Mouse (Mus musculus): ENCODE results near the gene Ctcf.

DNA sequence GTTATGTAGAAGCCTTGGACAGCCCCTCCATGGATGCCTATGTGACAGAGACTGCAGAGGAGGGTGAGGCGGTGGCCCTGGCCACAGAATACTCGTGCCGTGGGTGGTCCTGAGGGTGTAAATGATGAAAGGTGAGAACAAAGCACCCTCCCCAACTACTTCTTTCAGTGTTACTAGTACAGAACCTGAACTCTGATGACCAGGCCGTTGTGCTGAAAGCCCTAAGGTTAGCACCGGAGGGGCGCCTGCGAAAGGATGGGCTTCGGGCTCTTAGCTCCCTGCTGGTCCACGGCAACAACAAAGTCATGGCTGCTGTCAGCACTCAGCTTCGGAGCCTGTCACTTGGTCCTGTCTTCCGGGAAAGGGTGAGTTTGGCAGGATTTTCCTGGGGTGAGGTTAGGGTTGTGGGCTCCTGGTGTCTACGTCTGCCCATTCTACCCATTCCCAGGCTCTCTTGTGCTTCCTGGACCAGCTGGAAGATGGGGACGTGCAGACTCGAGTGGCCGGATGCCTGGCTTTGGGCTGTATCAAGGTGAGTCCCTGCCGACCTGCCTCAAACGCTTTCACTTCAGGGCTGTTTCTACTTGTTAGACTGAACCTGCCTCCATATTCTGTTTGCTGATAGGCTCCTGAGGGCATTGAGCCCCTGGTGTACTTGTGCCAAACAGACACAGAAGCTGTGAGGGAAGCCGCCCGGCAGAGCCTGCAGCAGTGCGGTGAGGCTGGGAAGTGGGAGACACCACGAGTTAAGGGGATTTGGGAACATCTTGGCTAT, 15.2 kb upstream of the Ctcf start:
- no peak for TF ChIP-seq EP300 (IDR thresholded peaks at IDR 0.05; ENCODE audit: insufficient read depth, low read depth, low read length)
- no peak for TF ChIP-seq CTCF (IDR thresholded peaks at IDR 0.05)
- TF ChIP-seq POLR2A (IDR thresholded peaks at IDR 0.05; ENCODE audit: insufficient read depth, low read depth, low read length) = no peak

Data from heart, adult 2 months (tissue).